Mouse (Mus musculus) heart, postnatal 0 days (tissue): Measurements from ENCODE around the gene Flywch2.

Experiments used
- CTCF ChIP-seq: IDR thresholded peaks from 2 replicates; pipeline ENCODE4 v1.5.1; 2016; ENCODE audit warnings: antibody characterized with exemption, control low read depth, low read depth
- EP300 ChIP-seq: IDR thresholded peaks from 2 replicates; pipeline ENCODE4 v1.6.1; 2016; ENCODE audit warnings: antibody characterized with exemption, low read depth

DNA sequence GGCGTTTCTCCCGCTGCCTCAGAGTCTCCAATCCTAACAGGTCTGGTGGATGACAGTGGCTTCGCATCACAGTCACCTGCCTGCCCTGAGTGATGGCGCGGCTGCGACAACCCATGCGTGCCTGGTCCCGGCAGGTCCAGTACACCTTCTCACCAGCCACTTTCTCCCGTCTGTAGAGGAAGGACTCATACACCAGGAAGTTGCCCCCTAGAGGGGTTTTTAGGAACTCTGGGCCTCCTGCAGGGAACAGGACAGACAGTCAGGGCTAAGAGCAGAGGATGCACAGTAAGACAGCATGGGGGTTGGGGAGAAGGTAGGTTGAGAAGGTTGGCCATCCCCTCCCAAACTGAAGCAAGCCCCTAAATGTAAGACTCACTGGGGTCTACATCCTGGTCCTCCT, 25.6 kb downstream of the Flywch2 start:
- no peak for TF ChIP-seq EP300
- TF ChIP-seq CTCF: no peak
